Mouse (Mus musculus): ENCODE measurements around the gene Gorasp2.

DNA sequence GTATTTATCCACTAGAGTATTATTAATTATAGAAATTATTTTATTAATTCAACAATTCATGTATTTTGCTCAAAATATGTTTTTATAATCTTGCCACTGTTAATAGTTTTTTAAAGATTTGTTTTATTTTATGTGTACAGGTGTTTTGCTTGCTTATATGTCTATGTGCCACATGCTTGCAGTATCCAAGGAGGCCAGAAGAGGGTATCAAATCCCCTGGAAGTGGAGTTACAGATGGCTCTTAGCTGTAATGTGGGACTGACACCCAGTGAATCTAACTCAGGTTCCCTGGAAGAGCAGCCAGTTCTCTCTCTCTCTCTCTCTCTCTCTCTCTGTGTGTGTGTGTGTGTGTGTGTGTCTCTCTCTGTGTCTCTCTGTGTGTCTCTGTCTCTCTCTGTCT lies 20.4 kb upstream of the Gorasp2 start:
- TF ChIP-seq CTCF (IDR thresholded peaks at IDR 0.05; ENCODE audit: borderline replicate concordance, insufficient read depth, low read depth, low read length) (no peak), POLR2A (IDR thresholded peaks at IDR 0.05; ENCODE audit: borderline replicate concordance, insufficient read depth, low read length) (no peak)
